Mouse (Mus musculus): ENCODE measurements around the gene Wipi2.

DNA sequence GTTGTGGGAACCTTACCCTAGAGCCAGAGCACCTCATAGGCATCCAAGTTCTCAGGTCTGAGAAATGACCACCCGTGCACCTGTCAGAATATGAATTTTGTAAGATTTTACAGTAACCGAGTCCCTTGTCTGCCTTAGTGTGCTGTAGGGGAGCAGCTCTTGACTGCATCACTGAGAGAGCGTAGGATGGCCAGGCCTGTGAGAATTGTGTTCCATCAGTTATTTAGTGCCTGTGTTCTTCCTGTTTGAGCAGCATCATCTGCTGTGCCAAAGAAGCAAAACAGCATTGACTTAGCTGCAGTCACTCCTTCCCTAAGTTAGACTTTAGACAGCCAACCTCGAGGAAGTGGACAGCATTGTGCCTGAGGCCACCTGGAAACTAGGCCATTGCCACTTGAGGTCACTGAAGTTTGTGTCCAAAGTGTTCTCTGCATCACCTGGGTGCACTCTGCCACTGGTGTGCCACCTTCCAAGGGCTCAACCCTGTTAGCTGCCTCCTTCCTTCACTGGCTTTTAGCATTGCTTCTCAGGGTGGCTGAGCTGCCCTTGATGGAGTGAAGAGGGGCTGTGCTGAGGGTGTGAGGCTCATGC lies 22.1 kb downstream of the Wipi2 start:
- TF ChIP-seq CTCF (IDR thresholded peaks at IDR 0.05; ENCODE audit: low read depth, low read length) (no peak), GATA1 (IDR thresholded peaks at IDR 0.05; ENCODE audit: borderline replicate concordance, low read length) (no peak), POLR2AphosphoS5 (IDR thresholded peaks at IDR 0.05; ENCODE audit: insufficient replicate concordance, low read depth, low read length) (no peak), TAL1 (conservative IDR thresholded peaks at IDR 0.05; ENCODE audit: low read depth, low read length) (no peak)
